Mouse (Mus musculus): ENCODE measurements around the gene Sgpp1.

- TF ChIP-seq CTCF (IDR thresholded peaks at IDR 0.05; ENCODE audit: low read depth), result peak; percentile 79
- no peak for TF ChIP-seq EP300 (IDR thresholded peaks at IDR 0.05; ENCODE audit: low read depth)
These were observed 37.0 kb upstream of the Sgpp1 start for GRCm38 (mm10) chr12:75772424-75773034.

Data from liver, embryonic 14.5 days (tissue).